Mouse (Mus musculus): ENCODE measurements around the gene Habp2.

Gene Habp2

GRCm38 (mm10) chr19:56286866-56287265 lies at the start of gene Habp2:
Gene Habp2, plus strand, starts transcription at chr19:56287137.
- DNase-seq (ENCODE audit: low spot score): no peak

- DNase-seq (ENCODE audit: low spot score): peak; percentile 28
These were observed 48.4 kb upstream of the Habp2 start for GRCm38 (mm10) chr19:56238501-56238900.

GRCm38 (mm10) chr19:56245201-56245600 lies 41.7 kb upstream of the Habp2 start:
- DNase-seq (ENCODE audit: low spot score): no peak

GRCm38 (mm10) chr19:56252815-56253214 lies 34.1 kb upstream of the Habp2 start:
- no peak for DNase-seq (ENCODE audit: low spot score)

GRCm38 (mm10) chr19:56253271-56253670 lies 33.7 kb upstream of the Habp2 start:
- DNase-seq (ENCODE audit: low spot score): no peak

GRCm38 (mm10) chr19:56254751-56255150 lies 32.2 kb upstream of the Habp2 start:
- DNase-seq (ENCODE audit: low spot score): peak; percentile 62

- peak; percentile 78 for DNase-seq (ENCODE audit: low spot score)
These were observed 31.4 kb upstream of the Habp2 start for GRCm38 (mm10) chr19:56255506-56255905.

- no peak for DNase-seq (ENCODE audit: low spot score)
These were observed 30.7 kb upstream of the Habp2 start for GRCm38 (mm10) chr19:56256235-56256634.

GRCm38 (mm10) chr19:56256741-56257140 lies 30.2 kb upstream of the Habp2 start:
- no peak for DNase-seq (ENCODE audit: low spot score)

- DNase-seq (ENCODE audit: low spot score): no peak
These were observed 23.2 kb upstream of the Habp2 start for GRCm38 (mm10) chr19:56263696-56264095.

- no peak for DNase-seq (ENCODE audit: low spot score)
These were observed 22.8 kb upstream of the Habp2 start for GRCm38 (mm10) chr19:56264175-56264574.

GRCm38 (mm10) chr19:56265149-56265548 lies 21.8 kb upstream of the Habp2 start:
- DNase-seq (ENCODE audit: low spot score): peak; percentile 40

GRCm38 (mm10) chr19:56272081-56272480 lies 14.9 kb upstream of the Habp2 start:
- no peak for DNase-seq (ENCODE audit: low spot score)

- peak; percentile 56 for DNase-seq (ENCODE audit: low spot score)
These were observed 9.7 kb upstream of the Habp2 start for GRCm38 (mm10) chr19:56277140-56277804.

GRCm38 (mm10) chr19:56277951-56278350 lies 9.0 kb upstream of the Habp2 start:
- DNase-seq (ENCODE audit: low spot score): no peak

- no peak for DNase-seq (ENCODE audit: low spot score)
These were observed 8.6 kb upstream of the Habp2 start for GRCm38 (mm10) chr19:56278366-56278765.

- no peak for DNase-seq (ENCODE audit: low spot score)
These were observed 1.7 kb upstream of the Habp2 start for GRCm38 (mm10) chr19:56285222-56285621.

GRCm38 (mm10) chr19:56287580-56288367 lies 837 bp downstream of the Habp2 start:
- no peak for DNase-seq (ENCODE audit: low spot score)

GRCm38 (mm10) chr19:56288436-56288835 lies 1.5 kb downstream of the Habp2 start:
- no peak for DNase-seq (ENCODE audit: low spot score)

- no peak for DNase-seq (ENCODE audit: low spot score)
These were observed 2.7 kb downstream of the Habp2 start for GRCm38 (mm10) chr19:56289642-56290041.

GRCm38 (mm10) chr19:56291898-56292297 lies 5.0 kb downstream of the Habp2 start:
- no peak for DNase-seq (ENCODE audit: low spot score)

GRCm38 (mm10) chr19:56292335-56292734 lies 5.4 kb downstream of the Habp2 start:
- peak; percentile 35 for DNase-seq (ENCODE audit: low spot score)

- peak; percentile 81 for DNase-seq (ENCODE audit: low spot score)
These were observed 7.9 kb downstream of the Habp2 start for GRCm38 (mm10) chr19:56294654-56295399.
